Mouse (Mus musculus) MEL-GATA-1-ER (cell line): ENCODE data around the gene Olfr571.

ENCODE experiments used
- DNase-seq: peaks from one replicate; pipeline ENCODE4 v3.0.0-alpha.2; 2012; ENCODE audit warnings: low read depth; ENCODE audit errors: extremely low read depth

The Olfr571 gene

GRCm38 (mm10) chr7:102917032-102917875 lies at the start of gene Olfr571:
Gene Olfr571, minus strand, starts transcription at chr7:102917536.
- no peak for DNase-seq

DNA sequence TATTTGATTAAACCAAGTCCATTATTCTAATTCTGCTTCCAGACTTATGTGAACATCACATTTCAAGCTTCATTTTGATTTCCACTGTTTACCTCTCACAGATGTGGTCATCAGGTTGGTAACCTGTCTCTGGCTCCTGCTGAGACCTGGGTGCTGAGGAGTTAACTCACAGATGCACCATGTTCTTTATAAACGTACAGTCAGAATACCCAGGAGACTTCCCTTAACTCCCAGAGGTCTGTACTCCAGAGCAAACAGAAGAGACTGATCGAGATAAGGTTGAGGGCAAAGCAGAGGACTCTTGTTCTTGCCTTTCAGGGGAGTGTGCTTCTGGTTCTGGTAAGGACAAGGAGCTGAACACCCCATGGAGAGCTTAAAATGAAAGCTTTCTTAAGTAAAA lies 45.0 kb upstream of the Olfr571 start, which contains the start of gene Olfr576:
Olfr576 (plus strand) TSS at position 301 of the 400 bp plus-strand sequence.
- DNase-seq: no peak

DNA sequence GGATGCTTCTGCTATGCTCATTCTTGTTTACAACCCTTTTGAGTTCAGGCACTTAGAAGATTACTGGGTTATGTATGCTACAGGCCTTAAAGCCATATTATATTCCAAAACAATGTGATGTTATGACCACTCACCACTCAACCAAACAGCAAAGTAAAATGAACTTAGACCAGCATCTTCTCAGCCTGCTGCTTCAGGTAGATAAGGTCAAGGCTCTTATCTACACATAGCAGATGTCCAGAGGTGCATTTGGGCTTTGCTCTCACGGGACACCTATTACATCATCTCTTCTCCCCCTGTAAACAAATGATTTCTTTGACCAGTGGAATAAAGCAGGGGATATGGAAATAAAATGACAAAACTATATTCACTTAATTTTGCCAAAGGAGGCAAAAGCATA lies 41.3 kb upstream of the Olfr571 start, which contains the start of gene Olfr575:
Olfr575 (minus strand) TSS at position 183 of the 400 bp plus-strand sequence.
- no peak for DNase-seq

- no peak for DNase-seq
These were observed 40.8 kb upstream of the Olfr571 start for GRCm38 (mm10) chr7:102958137-102958536.

- no peak for DNase-seq
These were observed 33.4 kb upstream of the Olfr571 start for GRCm38 (mm10) chr7:102950732-102951131.

DNA sequence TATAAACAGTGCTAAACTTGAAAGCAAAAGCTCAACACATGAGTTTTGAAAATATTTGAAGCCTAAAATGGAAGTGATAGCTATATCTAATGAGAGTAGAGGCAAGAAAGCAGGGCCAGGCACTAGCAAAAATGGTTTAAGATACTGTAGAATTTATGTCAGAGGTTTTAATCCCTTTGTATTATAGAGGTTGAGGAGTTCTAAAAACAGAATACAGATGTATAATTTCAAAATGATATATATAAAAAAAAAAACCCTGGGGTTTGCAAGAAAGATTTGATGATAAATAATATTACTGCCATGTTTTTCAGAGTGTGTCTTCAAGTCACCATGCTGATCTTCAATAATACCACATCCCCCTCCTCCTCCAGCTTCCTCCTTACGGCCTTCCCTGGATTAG lies 30.8 kb upstream of the Olfr571 start, which contains the start of gene Olfr574:
Olfr574 (plus strand) TSS at position 301 of the 400 bp plus-strand sequence.
- DNase-seq: no peak

- DNase-seq: no peak
These were observed 26.1 kb upstream of the Olfr571 start for GRCm38 (mm10) chr7:102943417-102943816.

DNA sequence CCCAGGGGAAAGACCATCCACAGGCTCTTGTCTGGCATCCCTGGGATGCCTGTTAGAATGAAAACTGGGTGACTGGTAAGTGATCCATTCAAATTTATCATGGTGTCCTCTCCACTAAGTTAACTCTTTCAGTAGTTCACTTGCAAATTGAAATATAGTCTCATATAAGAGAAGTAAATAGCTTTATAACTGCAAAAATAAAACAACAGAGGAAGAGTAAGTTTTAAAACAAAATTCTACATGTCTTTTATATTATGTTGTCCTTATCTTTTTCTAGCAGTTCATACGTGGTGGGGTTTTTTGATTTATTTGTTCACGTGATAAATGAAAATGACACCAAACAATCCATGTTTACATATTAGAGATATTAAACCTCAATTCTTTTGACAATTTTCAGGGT lies 25.1 kb upstream of the Olfr571 start, which contains the start of gene Olfr573-ps1:
Olfr573-ps1 (minus strand) TSS at position 101 of the 400 bp plus-strand sequence.
- DNase-seq: no peak

GRCm38 (mm10) chr7:102927105-102927504 lies 9.8 kb upstream of the Olfr571 start:
- no peak for DNase-seq

DNA sequence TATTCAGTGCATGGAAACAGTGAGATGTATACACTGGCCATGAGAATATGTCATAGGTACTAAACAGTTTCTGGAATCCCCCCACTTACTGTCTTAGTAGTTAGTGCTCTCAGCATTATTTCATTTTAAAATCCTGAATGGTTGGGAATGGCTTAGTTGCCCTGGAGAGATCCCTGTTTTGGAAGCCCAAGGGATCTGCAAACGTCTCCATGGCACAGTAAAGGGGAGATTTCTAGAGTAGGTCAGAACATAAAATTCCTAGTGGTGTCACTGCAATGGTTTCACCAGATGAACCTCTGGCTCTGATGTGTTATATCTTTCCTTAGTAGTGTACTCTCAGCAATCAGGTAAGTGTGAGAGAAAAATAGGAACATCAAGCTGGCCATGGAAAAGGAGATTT lies 6.8 kb upstream of the Olfr571 start, which contains the start of gene Olfr572:
Olfr572 (plus strand) TSS at position 301 of the 400 bp plus-strand sequence.
- no peak for DNase-seq

DNA sequence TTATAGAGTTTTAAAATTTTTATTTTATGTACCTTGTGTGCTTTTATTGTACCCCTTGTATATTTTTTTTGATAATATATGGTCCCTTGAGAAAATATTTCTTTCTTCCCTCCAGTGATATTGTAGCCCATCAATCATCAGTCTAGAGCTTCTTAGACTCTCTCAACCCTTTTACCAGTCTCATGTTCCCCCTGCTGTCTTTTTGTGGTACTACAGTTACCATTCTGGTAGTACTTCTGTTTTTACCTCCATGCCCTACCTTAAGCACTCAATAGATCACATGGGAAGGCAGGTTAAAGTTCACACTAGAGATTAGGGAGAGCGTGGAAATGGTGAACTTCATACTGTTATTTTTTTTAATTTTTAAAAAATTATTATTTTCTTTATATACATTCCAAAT lies 2.3 kb upstream of the Olfr571 start:
- DNase-seq: peak; percentile 6

DNA sequence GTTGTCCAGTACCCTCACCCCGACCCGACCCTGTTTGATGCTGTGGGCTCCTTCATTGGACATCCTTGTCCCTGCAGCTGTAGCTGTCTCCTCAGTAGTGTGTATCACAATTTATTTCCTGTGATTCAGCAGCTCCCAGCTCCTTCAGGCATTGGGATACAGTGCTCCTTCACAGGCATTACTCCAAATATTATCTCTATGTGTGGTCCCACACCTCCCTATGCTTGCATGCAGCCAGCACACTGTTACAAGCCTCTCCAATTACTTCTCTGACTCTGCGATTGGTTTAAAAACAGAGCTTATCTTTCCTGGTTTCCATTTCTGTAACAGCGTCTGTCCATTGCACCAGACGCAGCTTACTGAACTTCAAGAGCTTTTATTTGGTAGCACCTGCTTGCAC lies 931 bp downstream of the Olfr571 start:
- DNase-seq: no peak

- no peak for DNase-seq
These were observed 2.1 kb downstream of the Olfr571 start for GRCm38 (mm10) chr7:102915261-102915660.

DNA sequence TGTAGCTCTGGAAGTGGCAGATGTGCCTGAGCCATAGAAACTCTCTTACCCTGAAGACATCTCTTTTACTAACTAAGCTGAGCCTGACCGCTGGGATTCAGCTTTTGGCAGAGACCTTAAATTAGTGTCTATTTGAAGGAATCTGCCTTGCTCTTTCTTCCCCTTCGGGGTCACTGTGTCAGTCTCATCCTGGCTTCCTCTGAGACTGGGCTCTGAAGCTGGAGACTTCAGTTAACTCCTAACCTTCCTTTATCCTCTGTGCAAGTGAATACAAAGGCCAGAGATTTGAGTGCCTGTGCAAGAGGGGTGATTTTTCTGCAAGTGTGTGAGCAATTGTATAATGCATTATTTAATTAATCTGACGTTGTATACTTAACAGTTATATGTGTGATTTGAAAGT lies 26.6 kb downstream of the Olfr571 start, which contains the start of gene Olfr569:
Olfr569 (minus strand) TSS at position 101 of the 400 bp plus-strand sequence.
- DNase-seq: no peak

- no peak for DNase-seq
These were observed 40.5 kb downstream of the Olfr571 start, which contains the start of gene Olfr568 for GRCm38 (mm10) chr7:102876822-102877221. Gene Olfr568, plus strand, starts transcription at chr7:102877122.

GRCm38 (mm10) chr7:102858665-102859064 lies 58.7 kb downstream of the Olfr571 start, which contains the start of gene Olfr566:
Gene Olfr566, minus strand, starts transcription at chr7:102858765.
- DNase-seq: no peak

DNA sequence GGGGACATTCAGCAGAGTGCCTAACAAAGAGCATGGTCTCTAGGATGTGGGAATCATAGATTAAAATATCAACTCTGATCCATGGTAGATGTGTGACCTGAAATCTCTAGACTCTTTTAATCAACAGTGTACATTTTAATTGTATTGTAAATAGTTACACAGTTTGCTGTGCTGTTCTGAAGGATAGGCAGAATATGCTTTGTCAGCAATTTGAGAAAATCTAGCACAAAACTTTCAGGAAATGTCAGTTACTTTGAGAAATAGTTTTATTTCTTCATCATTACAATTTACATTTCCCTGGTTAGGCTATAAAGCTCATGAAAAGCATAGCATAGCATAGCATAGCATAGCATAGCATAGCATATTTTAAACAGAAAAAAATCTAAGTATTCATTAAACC lies 61.5 kb downstream of the Olfr571 start:
- no peak for DNase-seq
